Mouse (Mus musculus): ENCODE measurements around the gene Lage3. TPM values are rescaled to one million over a fixed set of nuclear protein-coding genes. Genes with fewer than 3 reads are reported as not detected.

Lage3 gene
- polyA plus RNA-seq, 1 experiment from 2014 or later = 35.8 TPM

GRCm38 (mm10) chrX:74304867-74305700 lies 48.3 kb downstream of the Lage3 start, which contains the start of gene Gdi1:
Gene Gdi1 (plus strand): TSS chrX:74304998.
- peak within 1 kb of the TSS; percentile 68 for H3K4me2 ChIP-seq (ENCODE audit: low read depth, low read length)
- H3K27me3 ChIP-seq (ENCODE audit: control insufficient read depth, insufficient read depth, low read depth, low read length) = no peaks in the 10 kb centered on the region
- H3K9ac ChIP-seq (ENCODE audit: low read depth, low read length) = peak within 1 kb of the TSS; percentile 59
- peaks cover 12% of the 10 kb centered on the region for H3K4me1 ChIP-seq (ENCODE audit: control insufficient read depth, low read depth, low read length)
- peak; percentile 86 for ATAC-seq (ENCODE audit: low read depth)
- H3K4me3 ChIP-seq (ENCODE audit: low read depth, low read length) = peak within 1 kb of the TSS; percentile 72
- H3K36me3 ChIP-seq (ENCODE audit: control insufficient read depth, insufficient read depth) = peaks cover 41% of the 10 kb centered on the region
- no peaks in the 10 kb centered on the region for H3K9me3 ChIP-seq (replicated peaks; ENCODE audit: control insufficient read depth, low read length)
- WGBS (ENCODE audit: insufficient replicate concordance) = 21% methylated on average over 40 of the region's 41 CpGs
- peak within 1 kb of the TSS; percentile 86 for H3K27ac ChIP-seq (ENCODE audit: low read length)

Small RNA genes lying within 50 kb of the gene (microRNA-seq; reads per million reads assigned to microRNA genes)
- 0.74 reads per million for gene Mir7092

Other genes with a start within 250 kb of the Lage3 start
- gene Opn1mw, start 226.2 kb downstream of the Lage3 start, polyA plus RNA-seq (2015; fragmentation: Nextera tagmentation; extraction: Ambion mirVana) = not detected in 2 replicates
- 5.5 and 5.7 TPM in 2 replicates for gene Mecp2, start 218.3 kb downstream of the Lage3 start, polyA plus RNA-seq (2015; fragmentation: Nextera tagmentation; extraction: Ambion mirVana)
- not detected in 2 replicates for gene Tex28, start 185.8 kb downstream of the Lage3 start, polyA plus RNA-seq (2015; fragmentation: Nextera tagmentation; extraction: Ambion mirVana)
- gene Tktl1, start 176.4 kb downstream of the Lage3 start, polyA plus RNA-seq (2015; fragmentation: Nextera tagmentation; extraction: Ambion mirVana) = not detected in 2 replicates
- 42.7 and 53.3 TPM in 2 replicates for gene Flna, start 103.8 kb downstream of the Lage3 start, polyA plus RNA-seq (2015; fragmentation: Nextera tagmentation; extraction: Ambion mirVana)
- gene Emd, start 98.9 kb downstream of the Lage3 start, polyA plus RNA-seq (2015; fragmentation: Nextera tagmentation; extraction: Ambion mirVana) = 7.4 and 7.7 TPM in 2 replicates
- gene Rpl10, start 82.8 kb downstream of the Lage3 start, polyA plus RNA-seq (2015; fragmentation: Nextera tagmentation; extraction: Ambion mirVana) = 375 and 448 TPM in 2 replicates
- gene Taz, start 71.7 kb downstream of the Lage3 start, polyA plus RNA-seq (2015; fragmentation: Nextera tagmentation; extraction: Ambion mirVana) = 27.8 and 30.2 TPM in 2 replicates
- 22.0 and 23.6 TPM in 2 replicates for gene Dnase1l1, start 71.3 kb downstream of the Lage3 start, polyA plus RNA-seq (2015; fragmentation: Nextera tagmentation; extraction: Ambion mirVana)
- gene Atp6ap1, start 56.5 kb downstream of the Lage3 start, polyA plus RNA-seq (2015; fragmentation: Nextera tagmentation; extraction: Ambion mirVana) = 79.2 and 79.8 TPM in 2 replicates
- gene Gdi1, start 48.6 kb downstream of the Lage3 start, polyA plus RNA-seq (2015; fragmentation: Nextera tagmentation; extraction: Ambion mirVana) = 57.2 and 63.5 TPM in 2 replicates
- gene Fam50a, start 40.6 kb downstream of the Lage3 start, polyA plus RNA-seq (2015; fragmentation: Nextera tagmentation; extraction: Ambion mirVana) = 25.0 and 30.2 TPM in 2 replicates
- 1.2 and 1.5 TPM in 2 replicates for gene Plxna3, start 24.6 kb downstream of the Lage3 start, polyA plus RNA-seq (2015; fragmentation: Nextera tagmentation; extraction: Ambion mirVana)
- gene Ubl4a, start 19.6 kb upstream of the Lage3 start, polyA plus RNA-seq (2015; fragmentation: Nextera tagmentation; extraction: Ambion mirVana) = 37.1 and 39.3 TPM in 2 replicates
- 6.1 TPM in 2 replicates for gene Slc10a3, start 19.7 kb upstream of the Lage3 start, polyA plus RNA-seq (2015; fragmentation: Nextera tagmentation; extraction: Ambion mirVana)
- 13.1 and 14.2 TPM in 2 replicates for gene Fam3a, start 39.7 kb upstream of the Lage3 start, polyA plus RNA-seq (2015; fragmentation: Nextera tagmentation; extraction: Ambion mirVana)
- gene Ikbkg, start 39.7 kb upstream of the Lage3 start, polyA plus RNA-seq (2015; fragmentation: Nextera tagmentation; extraction: Ambion mirVana) = 29.4 and 29.7 TPM in 2 replicates
- gene G6pdx, start 75.6 kb upstream of the Lage3 start, polyA plus RNA-seq (2015; fragmentation: Nextera tagmentation; extraction: Ambion mirVana) = 42.3 and 42.7 TPM in 2 replicates
- not detected in 2 replicates for gene Gm6880, start 127.8 kb upstream of the Lage3 start, polyA plus RNA-seq (2015; fragmentation: Nextera tagmentation; extraction: Ambion mirVana)
- not detected in 2 replicates for gene Olfr1326-ps1, start 221.3 kb upstream of the Lage3 start, polyA plus RNA-seq (2015; fragmentation: Nextera tagmentation; extraction: Ambion mirVana)
- gene Olfr1325, start 239.1 kb upstream of the Lage3 start, polyA plus RNA-seq (2015; fragmentation: Nextera tagmentation; extraction: Ambion mirVana) = not detected in 2 replicates